24 mouse cellular contexts compared by ENCODE assay signal in the genomic region with DNA sequence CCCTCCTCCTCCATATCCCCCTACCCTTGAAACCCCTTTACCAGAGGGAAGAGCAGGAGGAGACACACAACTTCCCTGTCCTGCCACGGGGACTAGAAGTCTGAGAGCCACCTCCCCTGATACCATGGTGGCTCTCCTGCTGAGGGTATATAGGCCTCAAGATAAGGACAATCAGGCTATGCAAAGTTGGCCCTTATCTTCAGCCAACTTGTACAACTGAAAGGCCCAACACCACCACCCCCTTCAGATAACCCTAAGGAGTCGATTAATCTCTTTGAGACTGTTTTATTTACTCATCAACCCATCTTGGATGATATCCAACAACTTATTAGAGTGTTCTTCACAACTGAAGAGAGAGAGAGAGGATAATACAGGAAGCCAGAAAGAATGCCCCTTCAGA.
DNase-seq lines count a peak whose midpoint lies in the region; ATAC-seq lines count a peak whose summit lies in the region.
"Had no signal": no experiment of that assay in that cellular context is flagged by ENCODE, and none has a peak within 500 bp of the region (broad histone marks: within the 10 kb centered on the region; RNA-seq: fewer than 3 reads in every experiment).

No protein-coding gene starts in this region.

- H3K4me3 ChIP-seq in liver, embryonic 11.5 days (ENCODE audit: low read depth, low read length): no peak overlapping the region
- H3K4me3 ChIP-seq in liver, embryonic 15.5 days (replicated peaks): no peak overlapping the region
- H3K4me3 ChIP-seq: embryonic facial prominence, embryonic 15.5 days; forebrain, embryonic 12.5 days; gastrocnemius, adult 2 months; hindbrain, embryonic 12.5 days had no signal

- no peaks in the 10 kb centered on the region for H3K4me1 ChIP-seq in liver, embryonic 11.5 days (replicated peaks; ENCODE audit: control insufficient read depth, insufficient read depth, low read length)
- H3K4me1 ChIP-seq in liver, embryonic 15.5 days (replicated peaks): no peaks in the 10 kb centered on the region
- H3K4me1 ChIP-seq: embryonic facial prominence, embryonic 15.5 days; forebrain, embryonic 12.5 days; hindbrain, embryonic 12.5 days had no signal

- 38% methylated on average over 2 of the region's 2 CpGs for WGBS in liver, embryonic 11.5 days
- 22% methylated on average over 2 of the region's 2 CpGs for WGBS in liver, embryonic 15.5 days (ENCODE audit: insufficient replicate concordance)

- no peak overlapping the region for H3K9ac ChIP-seq in liver, embryonic 11.5 days (ENCODE audit: low read depth, low read length)
- H3K9ac ChIP-seq in liver, embryonic 15.5 days: no peak overlapping the region
- H3K9ac ChIP-seq: embryonic facial prominence, embryonic 15.5 days; forebrain, embryonic 12.5 days; hindbrain, embryonic 12.5 days had no signal

- DNase-seq in liver, embryonic 11.5 days (ENCODE audit: low spot score): no peak
- no peak for DNase-seq in spleen, postnatal 4 days (ENCODE audit: low spot score in 2 of 2)
- no peak for DNase-seq in embryo, embryonic 9.5 days (ENCODE audit: extremely low spot score)
- no peak for DNase-seq in lung, postnatal 10 days
- no peak for DNase-seq in lung, adult 18-20 months
- DNase-seq: adrenal gland, postnatal 10 days; B cell, adult 2 months; cerebellum, adult 18-20 months; cerebellum, adult 9-11 months; cerebellum, postnatal 36 days; gastrocnemius, adult 2 months; gastrocnemius, postnatal 25 days; heart, postnatal 10 days; heart, postnatal 4 days had no signal

- H3K27ac ChIP-seq in liver, embryonic 11.5 days (ENCODE audit: low read depth, low read length): no peak overlapping the region
- H3K27ac ChIP-seq in liver, embryonic 15.5 days (replicated peaks): no peak overlapping the region
- H3K27ac ChIP-seq: embryonic facial prominence, embryonic 15.5 days; forebrain, embryonic 12.5 days; gastrocnemius, adult 2 months; hindbrain, embryonic 12.5 days had no signal

- peak; percentile 62; the same call in 1 of the 2 replicates for ATAC-seq in common myeloid progenitor, adult 5-6 weeks (replicated peaks; ENCODE audit: low read depth, poor library complexity, severe bottlenecking)
- peak; percentile 86 for ATAC-seq in liver, embryonic 11.5 days (replicated peaks; ENCODE audit: low FRiP score)
- ATAC-seq in liver, embryonic 15.5 days (ENCODE audit: insufficient read depth): peak; percentile 60; the same call in 1 of the 2 replicates
- ATAC-seq in megakaryocyte-erythroid progenitor cell, adult 5-6 weeks (replicated peaks; ENCODE audit: low FRiP score, low TSS enrichment, poor library complexity, severe bottlenecking): peak; percentile 94
- ATAC-seq: CD4-positive, CD25-positive, alpha-beta regulatory T cell, adult 4 months; forebrain, embryonic 16.5 days; hindbrain, embryonic 16.5 days had no signal

- no peaks in the 10 kb centered on the region for H3K36me3 ChIP-seq in liver, embryonic 11.5 days (ENCODE audit: control insufficient read depth, insufficient read depth, low read length)
- no peaks in the 10 kb centered on the region for H3K36me3 ChIP-seq in liver, embryonic 15.5 days (replicated peaks)
- H3K36me3 ChIP-seq: embryonic facial prominence, embryonic 15.5 days; forebrain, embryonic 12.5 days; G1E; hindbrain, embryonic 12.5 days had no signal

- H3K9me3 ChIP-seq in liver, embryonic 11.5 days (ENCODE audit: control insufficient read depth, low read length): no peaks in the 10 kb centered on the region
- H3K9me3 ChIP-seq in liver, embryonic 15.5 days (replicated peaks): no peaks in the 10 kb centered on the region
- H3K9me3 ChIP-seq: embryonic facial prominence, embryonic 15.5 days; forebrain, embryonic 12.5 days; G1E; hindbrain, embryonic 12.5 days had no signal

- no peaks in the 10 kb centered on the region for H3K27me3 ChIP-seq in liver, embryonic 11.5 days (replicated peaks; ENCODE audit: control insufficient read depth, insufficient read depth, low read length)
- no peaks in the 10 kb centered on the region for H3K27me3 ChIP-seq in liver, embryonic 15.5 days
- H3K27me3 ChIP-seq: embryonic facial prominence, embryonic 15.5 days; forebrain, embryonic 12.5 days; hindbrain, embryonic 12.5 days had no signal

- H3K4me2 ChIP-seq in liver, embryonic 11.5 days: no peak overlapping the region
- H3K4me2 ChIP-seq in liver, embryonic 15.5 days: no peak overlapping the region
- H3K4me2 ChIP-seq: embryonic facial prominence, embryonic 15.5 days; forebrain, embryonic 12.5 days; hindbrain, embryonic 12.5 days had no signal
